Mouse (Mus musculus) lung, postnatal 36 days (tissue): ENCODE results near the gene Cuedc2.

Experiments
- DNase-seq: peaks from one replicate; pipeline ENCODE4 v3.0.0; 2022; ENCODE audit warnings: mixed read lengths

Cuedc2 gene

GRCm38 (mm10) chr19:46306268-46306610 lies 32.3 kb downstream of the Cuedc2 start:
- no peak for DNase-seq

- DNase-seq, result peak; percentile 94
These were observed 32.9 kb downstream of the Cuedc2 start for GRCm38 (mm10) chr19:46305432-46306267.

- peak; percentile 30 for DNase-seq
These were observed 33.6 kb downstream of the Cuedc2 start for GRCm38 (mm10) chr19:46304908-46305333.

GRCm38 (mm10) chr19:46304216-46304841 lies 34.2 kb downstream of the Cuedc2 start, which contains the start of gene Nfkb2:
Nfkb2 (plus strand) TSS chr19:46304320.
- DNase-seq, result peak; percentile 97

GRCm38 (mm10) chr19:46303251-46304215 lies 35.0 kb downstream of the Cuedc2 start:
- DNase-seq, result no peak

GRCm38 (mm10) chr19:46302551-46302950 lies 36.0 kb downstream of the Cuedc2 start:
- no peak for DNase-seq

GRCm38 (mm10) chr19:46300294-46301045 lies 38.0 kb downstream of the Cuedc2 start:
- no peak for DNase-seq

GRCm38 (mm10) chr19:46296938-46297337 lies 41.6 kb downstream of the Cuedc2 start:
- no peak for DNase-seq

GRCm38 (mm10) chr19:46290535-46291105 lies 47.9 kb downstream of the Cuedc2 start:
- DNase-seq, result no peak

- DNase-seq, result no peak
These were observed 50.9 kb downstream of the Cuedc2 start for GRCm38 (mm10) chr19:46287566-46287965.

- DNase-seq, result no peak
These were observed 51.6 kb downstream of the Cuedc2 start for GRCm38 (mm10) chr19:46286926-46287325.

- DNase-seq, result no peak
These were observed 52.5 kb downstream of the Cuedc2 start for GRCm38 (mm10) chr19:46286047-46286446.

- DNase-seq, result no peak
These were observed 52.9 kb downstream of the Cuedc2 start for GRCm38 (mm10) chr19:46285631-46286030.

- no peak for DNase-seq
These were observed 53.8 kb downstream of the Cuedc2 start for GRCm38 (mm10) chr19:46284686-46285085.

- DNase-seq, result no peak
These were observed 56.2 kb downstream of the Cuedc2 start for GRCm38 (mm10) chr19:46282081-46282849.
